Mouse (Mus musculus) left cerebral cortex, adult 8-10 months (tissue): Measurements from ENCODE around the gene Heca. TPM values are rescaled to one million over a fixed set of nuclear protein-coding genes. Genes with fewer than 3 reads are reported as not detected.
"Not testable (repeated sequence)": the region's sequence is repeated elsewhere in the genome, so short reads cannot be mapped to it uniquely, and the experiment has no call there.

Experiments
- DNase-seq, 2 experiments: peaks; one replicate each; pipeline ENCODE4 v3.0.0; 2022; ENCODE audit warnings: low spot score in 2 of 2
- total RNA-seq, 4 experiments: library from RNA; stranded (reverse); gene quantifications; 2 replicates each; pipeline ENCODE4 v1.2.4; 2022

Heca gene
- total RNA-seq, 4 experiments from 2014 or later, result 24.6 to 26.9 (median 26.4) TPM

DNA sequence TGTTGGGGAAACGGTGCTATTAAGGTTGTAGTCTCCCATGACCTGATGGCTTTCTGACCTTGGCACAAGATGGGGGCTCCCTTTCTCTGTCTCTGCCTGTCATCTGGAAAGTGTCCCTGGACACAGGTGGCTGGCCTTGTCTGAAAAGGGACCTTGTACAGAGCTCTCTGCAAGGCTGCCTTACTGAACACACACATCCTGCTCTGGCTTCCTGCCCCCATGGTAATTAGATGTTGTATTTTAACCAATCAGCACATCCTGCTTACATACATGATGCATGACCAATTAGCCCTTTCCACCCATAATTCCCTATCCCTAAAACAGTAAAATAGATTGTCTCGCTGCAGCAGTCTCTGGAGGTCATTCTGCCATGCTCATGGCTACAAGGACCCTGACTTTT is 67.1 kb downstream of the Heca start:
- no peak for DNase-seq

DNA sequence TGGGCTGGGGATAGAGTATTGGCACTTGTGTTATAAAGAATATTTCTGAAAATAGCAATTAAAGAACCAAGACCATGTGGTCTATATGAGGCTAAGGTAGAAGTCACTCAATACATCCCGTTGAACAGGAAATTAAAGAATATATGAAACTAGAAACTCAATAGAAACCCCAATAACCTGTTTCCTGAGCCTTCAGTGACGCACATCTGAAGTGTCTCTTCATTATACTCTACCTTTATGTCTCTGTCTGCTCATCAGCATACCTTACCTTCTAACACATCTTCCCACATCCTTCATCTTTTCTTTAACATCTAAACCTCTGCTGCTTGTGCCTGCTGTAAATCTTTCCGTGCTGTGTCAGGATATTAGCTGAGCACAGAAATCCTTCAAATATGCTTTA is 67.8 kb downstream of the Heca start:
- DNase-seq, result no peak

DNA sequence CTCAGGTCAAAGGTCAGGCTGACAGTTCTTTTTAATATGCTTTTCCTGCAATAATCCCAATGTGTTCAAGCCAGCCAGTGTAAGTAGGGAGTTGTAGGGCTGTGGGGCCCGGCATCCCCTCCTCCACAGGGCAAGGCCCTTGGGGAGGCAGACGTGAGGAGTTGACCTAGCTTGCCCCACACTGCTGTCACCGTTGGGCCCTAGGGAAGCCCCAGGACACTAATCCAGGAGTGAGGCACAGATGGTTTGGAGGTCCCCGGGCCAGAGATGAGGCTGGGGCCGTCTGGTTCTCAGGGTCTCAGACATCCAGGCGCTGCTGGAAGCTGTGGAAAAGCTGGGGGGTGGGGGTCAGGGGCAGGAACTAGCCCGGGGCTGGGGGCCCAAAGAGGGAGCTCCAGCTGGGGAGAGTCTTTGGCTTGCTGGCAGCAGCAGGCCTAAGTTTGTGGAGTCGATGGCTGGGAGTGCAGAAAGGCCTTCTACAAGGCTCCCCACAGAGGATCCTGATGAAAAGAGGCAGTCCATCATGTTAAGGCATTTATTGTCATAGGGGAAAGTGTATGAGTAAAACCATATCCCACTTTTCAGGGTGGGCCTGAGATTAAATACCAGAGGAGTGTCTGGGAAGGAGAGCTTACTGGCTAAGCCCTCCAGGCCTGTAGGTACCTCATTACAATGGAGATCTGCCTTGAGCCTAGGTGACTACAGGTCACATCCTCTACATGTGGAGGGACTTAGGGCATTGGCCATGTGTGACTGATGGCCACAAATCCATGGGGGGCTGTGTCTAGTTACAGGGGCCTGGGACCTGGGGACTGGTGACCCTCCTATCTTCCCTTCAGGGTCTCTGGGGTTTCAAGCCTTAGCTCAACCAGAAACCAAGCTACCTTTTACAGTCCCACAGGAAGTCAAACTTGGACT is 69.6 kb downstream of the Heca start:
- no peak for DNase-seq

DNA sequence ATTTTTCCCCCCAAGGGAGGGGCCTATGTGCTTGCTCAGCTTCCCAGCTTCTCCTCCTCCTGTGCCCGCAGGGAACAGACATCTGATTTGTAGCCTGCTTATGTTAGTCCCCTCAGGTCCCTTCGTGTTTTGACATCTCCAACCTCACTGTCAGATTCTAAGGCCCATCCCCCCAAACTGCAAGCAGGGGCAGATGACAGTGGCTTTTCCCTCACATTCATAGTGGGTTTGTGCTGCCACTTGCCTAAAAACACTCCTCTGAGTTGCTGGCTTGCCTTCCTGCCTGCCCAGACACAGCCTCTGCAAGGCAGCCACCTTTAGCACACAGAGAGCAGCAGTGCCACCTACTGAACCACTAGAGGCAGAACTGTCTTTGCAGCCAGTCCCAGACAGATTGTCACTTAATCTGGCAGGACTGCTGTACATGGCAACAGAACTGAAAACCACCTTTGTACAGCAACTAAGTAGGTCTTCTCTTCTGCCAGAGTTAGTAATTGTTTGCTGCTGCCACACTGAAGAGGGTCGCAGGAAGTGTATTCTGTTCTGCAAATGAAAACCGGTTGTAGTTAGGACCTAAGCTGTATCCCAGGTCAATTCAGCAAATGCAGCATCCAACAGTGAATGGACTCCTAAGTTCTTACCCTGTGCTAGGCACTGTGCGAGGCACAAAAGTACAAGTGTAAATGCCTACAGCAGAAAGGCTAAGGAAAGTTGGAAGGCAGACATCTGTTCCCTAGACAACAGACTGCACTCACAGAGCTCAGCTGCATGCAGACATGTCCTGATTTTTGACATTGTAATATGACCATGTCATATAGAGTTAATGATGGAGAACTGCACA is 77.8 kb downstream of the Heca start:
- peak; percentile 27 to 49 for DNase-seq

DNA sequence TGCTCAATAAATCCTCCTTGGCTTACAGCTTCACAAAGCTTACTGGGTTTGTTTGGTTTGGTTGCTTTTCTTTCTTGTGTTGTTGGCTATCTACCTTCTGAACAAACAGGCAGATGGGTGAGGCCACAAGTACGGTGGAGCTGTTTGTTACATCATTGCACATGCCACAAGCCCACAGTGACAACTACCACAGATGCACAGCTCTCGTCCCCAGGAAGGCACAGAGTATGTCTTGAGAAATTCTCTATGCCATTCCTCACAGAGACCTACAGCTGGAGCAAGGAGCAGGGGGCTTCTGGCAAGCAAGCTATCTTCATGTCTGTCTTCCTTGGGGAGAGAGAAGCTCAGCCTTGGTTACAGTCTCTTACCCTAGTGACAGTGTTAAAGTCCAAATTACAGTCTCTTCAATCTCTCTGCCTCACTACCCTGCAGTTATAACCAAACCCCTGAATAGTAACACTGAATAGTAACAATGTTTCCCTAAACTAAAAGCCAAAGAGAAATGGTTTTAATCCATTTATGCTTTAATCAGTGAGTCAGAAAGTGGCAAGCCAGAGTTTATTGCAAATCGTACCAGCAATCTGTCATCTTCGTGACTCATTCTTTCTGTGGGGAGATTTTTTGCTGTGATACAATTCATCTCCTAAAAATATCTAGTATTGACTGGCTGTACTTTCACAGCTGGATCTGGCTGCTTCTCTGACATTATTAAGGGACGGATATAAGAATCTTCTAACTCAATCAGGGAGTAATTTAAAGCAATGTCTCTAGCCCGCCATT is 87.0 kb downstream of the Heca start:
- DNase-seq, result no peak

DNA sequence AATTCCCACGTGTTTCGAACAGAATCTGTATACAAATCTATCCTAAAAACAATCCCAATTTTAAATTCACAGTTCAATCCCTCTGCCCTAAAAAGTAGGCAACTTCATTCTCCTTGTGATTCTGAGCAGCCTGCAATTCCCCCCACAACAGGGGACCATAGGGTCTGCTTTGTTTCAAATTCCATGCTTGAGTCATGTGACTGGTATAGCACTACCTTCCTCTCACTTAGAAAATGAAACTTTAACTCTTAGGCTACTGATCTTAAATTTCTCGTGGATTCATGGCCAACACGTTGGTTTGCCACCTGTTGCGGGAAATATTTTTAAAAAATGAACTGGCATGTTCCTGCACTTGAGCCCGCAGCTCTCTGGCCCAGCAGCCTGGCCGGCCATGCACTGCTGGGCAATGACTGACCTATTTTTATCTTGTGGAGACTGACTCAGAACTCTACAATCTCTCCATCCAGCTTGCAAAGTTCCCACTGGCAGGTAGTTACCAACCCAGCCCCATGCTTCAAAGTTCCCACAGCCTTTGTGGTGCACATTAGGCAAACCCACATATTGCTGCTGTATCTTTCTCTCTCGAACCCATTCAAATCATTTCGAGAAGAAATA is 90.1 kb downstream of the Heca start:
- no peak for DNase-seq

DNA sequence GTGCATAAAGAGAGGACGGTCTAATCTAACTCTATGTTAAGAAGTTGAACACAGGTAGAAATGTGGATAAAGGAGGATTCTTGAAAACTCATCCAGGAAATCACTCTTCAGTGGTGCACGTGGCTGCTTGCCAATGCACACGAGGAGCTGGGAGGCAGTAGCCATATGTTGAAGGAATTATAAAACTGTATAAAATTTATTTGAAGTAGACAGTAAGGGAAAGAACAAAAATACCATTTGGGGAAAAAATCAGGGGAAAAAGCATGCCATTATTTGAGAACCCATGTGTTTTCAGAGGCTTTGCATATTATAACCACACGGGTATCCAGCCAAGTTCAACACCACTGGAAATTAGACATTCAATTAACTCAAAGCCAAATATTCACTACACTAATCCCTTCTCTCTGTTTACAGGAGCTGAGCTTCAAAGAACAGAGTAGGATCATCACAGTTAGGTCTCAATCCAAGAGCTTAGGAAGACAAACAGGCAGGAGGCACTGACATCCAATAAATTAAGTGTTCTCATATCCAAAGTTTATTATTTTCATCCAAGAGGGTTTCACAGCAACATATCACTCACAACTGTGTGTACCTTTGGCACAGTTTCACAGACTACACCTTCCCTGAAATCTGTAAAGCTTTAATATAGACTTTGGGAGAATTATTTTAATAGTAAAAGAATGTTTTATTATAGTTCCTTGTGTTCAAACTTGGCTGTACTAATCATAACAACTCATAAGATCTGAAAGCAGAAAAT is 102.9 kb downstream of the Heca start:
- DNase-seq, result peak in 1 of 2 experiments; percentile 26

DNA sequence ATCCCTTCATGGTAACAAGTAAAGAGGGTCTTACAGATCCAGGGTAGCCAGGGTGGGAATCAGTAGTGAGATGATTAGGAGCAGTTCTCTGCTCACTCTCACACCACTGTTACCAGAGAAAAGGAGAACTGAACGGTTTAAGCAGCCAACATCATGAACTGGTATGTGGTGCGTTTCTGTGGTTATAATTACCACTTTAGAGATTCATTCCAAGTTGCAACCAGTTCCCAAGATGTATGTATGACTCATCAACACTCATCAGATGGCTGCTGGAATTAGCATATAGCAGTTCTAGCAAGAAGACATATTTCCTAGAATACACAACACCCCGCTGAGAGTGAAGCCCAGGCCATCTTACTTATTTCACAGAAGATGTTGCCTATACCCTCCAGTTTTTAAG is 105.8 kb downstream of the Heca start:
- peak in 1 of 2 experiments; percentile 61 for DNase-seq

DNA sequence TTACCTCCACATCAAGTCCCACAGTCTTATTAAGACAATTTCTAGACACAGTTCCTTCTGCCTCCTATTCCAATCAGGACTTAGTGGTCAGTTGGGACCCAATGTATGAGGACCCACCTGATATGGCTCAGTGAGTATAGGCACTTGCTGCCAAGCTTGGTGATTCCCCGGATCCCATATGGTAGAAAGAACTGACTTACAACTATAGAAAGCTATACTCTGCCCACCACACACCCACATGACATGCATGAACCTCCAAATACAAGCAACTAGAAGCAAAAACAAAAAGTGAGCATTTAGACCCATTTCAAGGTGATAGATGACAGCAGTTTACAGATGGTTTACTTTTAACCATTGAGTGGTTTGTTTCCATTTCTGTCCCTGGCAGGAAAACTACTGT is 111.6 kb downstream of the Heca start:
- DNase-seq, result no peak

DNA sequence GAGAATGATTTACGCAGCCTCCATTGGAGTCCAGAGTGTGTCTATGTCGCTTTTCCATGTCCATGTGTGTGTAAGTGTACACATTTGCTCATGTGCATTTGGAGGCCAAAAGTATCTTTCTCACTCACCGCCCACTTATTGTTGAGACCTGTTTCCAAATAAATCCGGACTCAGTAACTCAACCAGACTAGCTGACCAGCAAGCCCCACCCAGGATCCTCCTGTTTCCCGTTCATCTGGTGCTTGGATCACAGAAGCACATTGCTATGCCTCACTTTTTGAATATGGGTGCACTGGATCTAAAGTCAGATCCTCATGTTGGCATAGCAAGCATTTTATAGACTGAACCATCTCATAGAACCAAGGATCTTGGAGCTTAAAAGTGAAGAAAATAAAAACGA is 112.8 kb downstream of the Heca start:
- DNase-seq, result no peak

DNA sequence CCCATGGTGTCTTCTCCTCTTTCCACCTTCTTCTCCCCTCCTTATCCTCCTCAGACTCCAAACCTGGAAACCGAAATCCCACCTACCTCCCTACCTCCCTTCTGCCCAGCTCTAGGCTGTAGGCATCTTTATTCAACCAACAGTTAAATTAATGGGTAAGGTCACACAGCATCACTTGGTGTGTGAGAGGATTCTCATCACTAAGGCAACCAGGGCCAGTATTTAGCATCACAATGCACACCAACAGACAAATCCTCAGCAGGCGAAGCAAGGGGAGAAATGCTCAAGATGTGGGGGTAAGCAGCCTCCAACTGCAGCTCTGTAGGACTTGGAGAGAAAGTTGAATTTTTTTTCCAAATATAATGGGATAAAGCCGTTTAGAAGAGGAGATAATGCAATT is 116.8 kb downstream of the Heca start:
- DNase-seq, result no peak

DNA sequence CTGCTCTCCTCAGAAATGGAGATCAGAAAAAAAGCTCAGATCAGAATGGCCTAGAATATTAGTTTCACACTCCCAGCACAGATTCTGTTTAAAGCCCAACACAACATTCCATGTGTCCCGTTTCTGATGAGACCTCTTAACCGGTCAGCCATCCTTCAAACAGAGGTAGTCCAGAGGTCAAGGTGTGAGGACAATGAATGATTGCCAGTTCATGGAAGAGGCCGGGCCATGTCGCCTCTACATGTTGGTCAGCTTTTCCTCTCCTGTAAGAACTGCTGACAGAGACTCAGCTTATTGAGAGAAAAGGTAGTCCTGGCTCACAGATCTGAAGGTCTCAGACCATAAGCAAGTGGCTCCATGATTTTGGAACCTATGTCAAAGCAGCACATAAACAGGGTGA is 118.7 kb downstream of the Heca start:
- DNase-seq, result no peak

DNA sequence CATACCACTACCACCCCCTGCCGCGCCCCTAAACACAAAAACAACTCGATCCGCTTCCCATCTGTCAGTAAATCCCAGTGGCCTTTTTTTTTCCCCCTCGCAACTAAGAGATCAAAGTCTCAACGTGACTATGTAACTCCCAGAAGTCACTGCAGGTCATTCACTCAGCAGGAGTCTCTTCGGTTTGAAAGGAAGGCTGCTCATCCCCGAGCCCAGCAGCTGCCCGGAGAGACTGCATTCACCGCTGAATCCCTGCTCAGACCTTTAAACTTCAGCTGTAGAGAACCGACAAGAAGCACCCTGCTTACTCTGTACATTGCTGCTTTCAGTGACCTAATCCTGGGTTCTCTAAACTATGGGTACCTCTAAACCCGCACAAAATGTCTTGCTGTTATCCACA is 120.5 kb downstream of the Heca start:
- no peak for DNase-seq

DNA sequence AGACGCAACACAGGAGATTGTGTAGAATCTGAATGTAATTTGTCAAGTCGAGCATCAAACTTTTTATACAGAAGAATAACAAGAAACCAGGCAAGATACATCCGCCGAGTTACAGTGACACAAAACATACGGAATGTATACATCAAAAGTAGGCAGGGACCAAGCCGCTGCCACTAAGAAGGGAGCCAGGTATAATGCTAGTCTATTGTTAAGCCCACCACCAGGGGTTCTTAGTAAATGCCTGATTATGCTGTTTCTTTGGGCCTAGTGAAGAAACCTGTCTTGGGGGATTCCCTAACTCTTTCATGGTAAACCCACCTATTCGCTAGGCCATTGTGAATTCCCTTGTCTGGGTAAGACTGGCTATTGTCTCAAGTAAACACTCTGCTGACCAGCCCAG is 127.4 kb downstream of the Heca start:
- not testable (repeated sequence) for DNase-seq

Other genes with a start within 250 kb of the Heca start
- gene Cited2, start 224.8 kb downstream of the Heca start, total RNA-seq, result 10 to 100 TPM; 32.2 to 35.6 (median 33.9) TPM
- 1 to 10 TPM in 3 of 4 experiments, under 1 TPM in 1; 0.96 to 1.6 (median 1.1) TPM for gene Txlnb, start 151.8 kb downstream of the Heca start, total RNA-seq
- 10 to 100 TPM; 13.2 to 28.7 (median 18.5) TPM for gene Abracl, start 75.2 kb upstream of the Heca start, total RNA-seq
- gene Reps1, start 107.8 kb upstream of the Heca start, total RNA-seq, result 10 to 100 TPM; 64.5 to 74.6 (median 67.4) TPM